Mouse (Mus musculus) cerebellum, adult 2 months (tissue): ENCODE results near the gene Tas1r2.

ENCODE experiments used
- CTCF ChIP-seq: fragments of 200-500 bp; IDR thresholded peaks from 2 replicates; pipeline ENCODE4 v1.5.1; 2011; ENCODE audit warnings: low read depth, mild to moderate bottlenecking, control low read depth, low read length, moderate library complexity, borderline replicate concordance; ENCODE audit not compliant: insufficient read depth
- POLR2A ChIP-seq: fragments of 200-500 bp; IDR thresholded peaks from 2 replicates; pipeline ENCODE4 v1.6.1; 2011; ENCODE audit warnings: low read length, control low read depth, borderline replicate concordance; ENCODE audit not compliant: insufficient read depth

DNA sequence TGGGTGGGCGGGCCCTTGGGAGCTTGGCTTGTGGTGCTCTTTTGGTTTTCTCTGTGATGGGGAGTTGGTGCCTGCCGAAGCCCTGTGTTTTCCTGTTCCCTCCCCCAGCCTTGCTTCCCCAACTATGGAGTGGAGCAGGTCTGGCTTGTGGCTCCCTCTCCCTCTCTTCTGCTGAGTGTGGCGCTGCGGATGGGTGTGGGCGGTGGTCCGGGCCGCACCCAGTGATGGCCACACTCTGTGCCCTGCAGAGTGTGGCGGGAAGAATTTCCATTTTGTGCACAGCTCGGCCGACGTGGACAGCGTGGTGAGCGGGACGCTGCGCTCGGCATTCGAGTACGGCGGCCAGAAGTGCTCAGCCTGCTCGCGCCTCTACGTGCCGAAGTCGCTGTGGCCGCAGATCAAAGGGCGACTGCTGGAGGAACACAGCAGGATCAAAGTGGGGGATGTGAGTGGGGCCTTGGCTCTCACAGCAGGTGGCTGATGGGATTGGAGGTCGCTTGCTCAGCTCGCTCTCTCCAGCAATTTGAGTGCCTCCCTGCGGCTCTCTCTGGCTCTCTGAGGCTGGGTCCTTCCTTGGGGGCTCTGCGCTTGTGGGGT is 11.4 kb upstream of the Tas1r2 start:
- TF ChIP-seq POLR2A = no peak
- no peak for TF ChIP-seq CTCF
